Mouse (Mus musculus): ENCODE data around the gene Slc2a1. TPM values are rescaled to one million over a fixed set of nuclear protein-coding genes. Genes with fewer than 3 reads are reported as not detected.

The Slc2a1 gene
- total RNA-seq (2014; fragmentation: Nextera tagmentation) (9.0 and 10.2 TPM in 2 replicates), total RNA-seq (2017) (6.5 and 12.4 TPM in 2 replicates)

DNA sequence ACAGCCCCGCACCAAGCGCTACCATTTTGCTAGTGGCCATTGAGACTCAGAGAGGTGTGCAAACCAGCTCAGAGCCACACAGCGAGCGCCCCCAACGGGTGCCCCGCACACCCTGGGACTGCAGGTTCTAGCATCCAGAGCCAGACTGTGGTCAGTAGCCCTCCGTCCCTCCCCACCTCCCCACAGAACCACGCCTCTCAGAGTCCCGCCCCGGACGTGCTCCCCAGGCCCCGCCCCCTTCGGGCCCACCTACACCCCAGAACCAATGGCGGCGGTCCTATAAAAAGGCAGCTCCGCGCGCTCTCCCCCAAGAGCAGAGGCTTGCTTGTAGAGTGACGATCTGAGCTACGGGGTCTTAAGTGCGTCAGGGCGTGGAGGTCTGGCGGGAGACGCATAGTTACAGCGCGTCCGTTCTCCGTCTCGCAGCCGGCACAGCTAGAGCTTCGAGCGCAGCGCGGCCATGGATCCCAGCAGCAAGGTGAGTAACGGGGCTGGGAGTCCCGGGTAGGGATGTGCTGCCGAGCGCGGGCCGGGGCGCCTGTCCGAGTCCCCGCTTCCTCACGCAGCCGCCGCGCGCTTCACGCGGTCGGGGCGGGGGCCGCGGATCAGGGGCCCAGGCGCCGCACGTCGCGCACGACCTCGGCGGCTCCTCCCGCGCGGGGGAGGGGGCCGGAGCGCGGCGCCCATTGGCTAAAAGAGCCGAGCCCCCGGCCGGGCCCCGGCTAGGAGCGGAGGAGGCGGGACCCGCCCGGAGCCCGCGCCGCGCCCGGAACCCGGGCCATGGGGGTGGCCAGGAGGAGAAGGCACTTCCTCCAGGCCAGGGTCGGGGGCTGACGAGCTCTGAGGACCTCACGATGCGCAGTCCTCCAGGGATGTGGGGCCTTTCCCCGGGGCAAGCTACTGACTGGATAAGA is at the start of gene Slc2a1:
TSS of gene Slc2a1 (plus strand) at position 217 of the 914 bp plus-strand sequence.
- ATAC-seq (replicated peaks; ENCODE audit: poor library complexity, severe bottlenecking), result peak; percentile 80

DNA sequence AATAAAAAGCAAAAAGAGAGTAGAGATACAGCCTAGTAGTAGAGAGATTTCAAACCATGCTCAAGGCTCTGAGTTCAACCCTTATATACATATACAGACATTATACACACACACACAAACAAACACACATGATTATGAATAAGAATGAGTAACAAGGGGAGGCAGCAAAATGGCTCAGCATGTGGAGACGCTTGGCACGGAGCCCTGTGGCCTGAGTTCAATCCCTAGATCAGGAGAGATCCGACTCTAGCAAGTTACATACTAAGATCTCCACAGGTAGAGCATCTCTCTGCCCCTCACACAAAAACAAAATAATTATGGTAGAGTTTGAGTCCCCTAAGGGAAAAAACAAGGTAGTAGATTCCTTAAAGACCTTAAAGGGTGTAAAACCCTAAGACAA is 41.7 kb upstream of the Slc2a1 start:
- ATAC-seq (replicated peaks; ENCODE audit: poor library complexity, severe bottlenecking), result no peak

DNA sequence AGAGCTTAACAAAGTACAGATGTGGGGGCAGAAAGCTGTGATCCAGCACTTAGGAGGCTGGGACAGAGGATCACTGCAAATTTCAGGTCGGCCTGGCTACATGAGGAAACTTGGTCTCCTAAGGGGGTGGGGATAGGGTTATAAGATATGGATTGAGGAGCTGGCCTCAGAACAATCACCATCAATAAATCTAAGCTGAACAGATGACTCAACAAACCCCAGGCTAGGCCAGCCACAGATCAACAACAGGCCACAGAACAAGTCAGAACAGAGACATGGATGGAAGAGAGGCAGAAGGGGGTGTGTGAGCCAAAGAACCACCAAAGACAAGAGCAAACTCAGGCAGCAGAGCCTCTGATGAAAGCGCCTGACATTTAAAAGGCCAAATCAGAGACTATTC is 41.3 kb upstream of the Slc2a1 start:
- no peak for ATAC-seq (replicated peaks; ENCODE audit: poor library complexity, severe bottlenecking)

GRCm38 (mm10) chr4:119068918-119069317 is 39.6 kb upstream of the Slc2a1 start:
- ATAC-seq (replicated peaks; ENCODE audit: poor library complexity, severe bottlenecking), result peak; percentile 97

DNA sequence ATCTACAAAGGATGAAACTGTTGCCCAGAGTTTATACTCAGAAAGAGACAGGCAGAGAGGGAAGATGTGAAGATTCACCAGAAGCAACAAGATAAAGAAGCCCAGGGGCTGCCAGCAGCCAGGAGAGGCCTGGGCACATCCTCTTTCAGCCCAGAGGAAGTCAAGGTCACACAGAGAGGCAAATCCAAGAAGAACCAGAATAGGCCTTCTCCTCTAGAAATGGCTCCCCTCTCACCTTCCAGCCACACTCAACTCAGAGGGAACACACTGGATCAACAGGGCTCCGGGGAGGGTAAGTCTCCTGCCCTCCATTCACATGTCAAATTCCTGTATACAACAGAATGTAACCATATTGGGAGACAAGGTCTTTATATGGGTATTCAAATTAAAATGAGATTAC is 38.3 kb upstream of the Slc2a1 start:
- no peak for ATAC-seq (replicated peaks; ENCODE audit: poor library complexity, severe bottlenecking)

- no peak for ATAC-seq (replicated peaks; ENCODE audit: poor library complexity, severe bottlenecking)
These were observed 37.4 kb upstream of the Slc2a1 start for GRCm38 (mm10) chr4:119070959-119071647.

DNA sequence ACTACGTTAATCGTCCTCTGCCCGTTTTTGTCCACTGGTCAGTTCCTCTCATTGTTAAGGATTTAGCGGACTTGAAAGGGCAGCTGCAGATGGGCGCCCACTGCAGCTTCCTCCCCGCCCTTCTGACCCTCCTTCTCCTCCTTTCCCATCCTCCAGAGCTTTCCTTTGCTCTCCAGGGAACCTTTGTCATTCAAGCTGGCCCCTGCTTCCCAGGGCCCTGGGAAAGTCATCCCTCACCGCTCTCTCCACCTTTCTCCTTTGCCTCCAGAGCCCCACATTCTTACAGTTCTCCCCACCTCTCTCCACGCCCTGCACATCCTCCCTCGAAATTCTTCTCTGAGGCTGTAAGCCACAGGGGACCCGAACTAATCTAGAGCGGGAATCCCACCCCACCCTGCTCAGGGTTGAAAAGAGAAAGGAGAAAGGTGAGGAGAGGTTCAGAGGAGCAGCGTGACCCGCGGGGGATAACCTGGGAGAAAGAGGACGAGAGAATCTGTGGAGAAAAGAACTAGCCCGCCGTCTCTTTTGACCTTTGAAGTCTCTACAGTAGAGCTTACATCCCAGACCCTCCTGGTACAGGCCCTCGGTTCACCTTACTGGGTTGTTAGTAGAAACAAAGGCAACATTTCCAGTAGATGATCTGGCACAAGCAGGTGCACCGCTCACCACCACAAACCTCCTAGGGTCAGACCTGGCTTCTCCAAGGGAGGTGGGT is 36.7 kb upstream of the Slc2a1 start:
- ATAC-seq (replicated peaks; ENCODE audit: poor library complexity, severe bottlenecking), result no peak

- no peak for ATAC-seq (replicated peaks; ENCODE audit: poor library complexity, severe bottlenecking)
These were observed 36.1 kb upstream of the Slc2a1 start for GRCm38 (mm10) chr4:119072363-119072940.

GRCm38 (mm10) chr4:119072941-119073451 is 35.5 kb upstream of the Slc2a1 start:
- no peak for ATAC-seq (replicated peaks; ENCODE audit: poor library complexity, severe bottlenecking)

DNA sequence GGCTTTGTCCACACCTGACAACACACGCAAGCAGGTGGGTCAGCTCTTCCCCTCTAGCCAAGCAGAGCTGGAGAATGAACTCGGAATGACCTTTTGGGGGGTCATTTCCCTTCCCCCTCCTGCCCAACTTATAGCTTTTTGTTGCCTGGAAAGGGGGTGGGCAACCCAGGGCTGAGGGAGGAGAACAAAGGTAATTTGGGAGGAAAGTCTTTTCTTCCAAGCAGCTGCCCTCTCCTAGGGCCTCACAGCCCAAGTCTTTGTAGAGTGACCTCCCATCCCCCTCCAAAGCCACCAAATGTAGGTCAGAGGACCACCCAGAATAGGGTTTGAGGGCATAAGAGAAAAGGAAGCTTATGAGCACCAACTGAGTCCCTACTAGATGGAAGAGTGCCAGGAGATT is 34.9 kb upstream of the Slc2a1 start:
- ATAC-seq (replicated peaks; ENCODE audit: poor library complexity, severe bottlenecking), result no peak

DNA sequence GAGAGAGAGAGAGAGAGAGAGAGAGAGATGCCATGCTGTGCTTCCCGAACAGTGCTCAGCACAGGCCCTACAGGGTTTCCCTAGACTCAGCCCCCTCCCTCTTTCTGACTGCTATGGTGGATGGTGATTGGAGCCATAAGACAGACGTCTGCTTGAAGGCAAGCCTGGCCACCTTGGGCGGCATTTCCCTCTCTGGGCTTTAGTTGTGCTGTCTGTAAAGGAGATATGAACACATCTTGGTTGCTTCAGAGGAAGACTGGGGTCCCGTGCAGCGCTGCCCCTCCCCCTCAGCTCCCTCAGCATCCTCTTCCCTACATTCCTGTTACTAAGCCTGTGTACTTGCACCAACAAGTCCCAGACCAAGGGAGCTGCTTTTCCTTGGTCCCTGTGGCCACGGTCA is 33.9 kb upstream of the Slc2a1 start:
- ATAC-seq (replicated peaks; ENCODE audit: poor library complexity, severe bottlenecking), result no peak

- ATAC-seq (replicated peaks; ENCODE audit: poor library complexity, severe bottlenecking), result no peak
These were observed 33.2 kb upstream of the Slc2a1 start for GRCm38 (mm10) chr4:119075273-119075672.

DNA sequence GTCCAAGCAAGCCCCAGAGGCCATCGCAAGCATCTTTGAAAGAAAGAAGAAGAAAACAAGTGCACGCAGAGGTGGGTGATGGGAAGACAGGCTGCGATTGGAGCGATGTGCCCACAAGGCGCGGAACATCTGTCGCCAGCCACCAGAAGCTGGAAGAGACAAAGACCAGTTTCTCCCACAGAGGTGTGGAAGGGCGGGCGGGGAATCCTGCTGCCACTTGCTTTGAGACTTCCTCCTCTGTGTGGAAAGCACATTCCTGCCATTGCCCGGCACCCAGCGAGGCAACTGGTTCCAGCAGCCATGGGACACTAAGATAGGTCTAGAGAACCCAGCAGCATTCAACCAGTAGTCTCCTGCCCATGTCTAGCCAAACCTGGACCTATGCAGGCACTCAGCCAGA is 32.2 kb upstream of the Slc2a1 start:
- ATAC-seq (replicated peaks; ENCODE audit: poor library complexity, severe bottlenecking), result no peak

GRCm38 (mm10) chr4:119077084-119077682 is 31.3 kb upstream of the Slc2a1 start:
- peak; percentile 42 for ATAC-seq (replicated peaks; ENCODE audit: poor library complexity, severe bottlenecking)

DNA sequence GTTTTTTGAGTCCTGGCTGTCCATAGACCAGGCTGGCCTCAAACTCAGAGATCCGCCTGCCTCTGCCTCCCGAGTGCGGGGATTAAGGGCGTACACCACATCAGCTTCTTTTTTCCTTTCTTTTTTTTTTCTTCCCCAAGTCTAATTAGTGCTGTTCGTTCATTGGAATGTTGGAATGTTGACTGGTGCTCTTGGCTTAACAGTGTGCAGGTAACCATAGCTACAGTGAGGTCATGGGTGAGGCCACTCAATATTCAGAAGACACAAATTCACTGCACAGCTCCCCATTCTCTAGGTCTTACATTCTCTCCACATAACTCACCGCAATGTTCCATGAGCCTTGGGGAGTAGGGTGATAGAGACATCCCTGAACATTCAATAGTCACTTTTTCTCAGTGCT is 28.6 kb upstream of the Slc2a1 start:
- ATAC-seq (replicated peaks; ENCODE audit: poor library complexity, severe bottlenecking), result no peak

GRCm38 (mm10) chr4:119082740-119083231 is 25.7 kb upstream of the Slc2a1 start:
- peak; percentile 98 for ATAC-seq (replicated peaks; ENCODE audit: poor library complexity, severe bottlenecking)

GRCm38 (mm10) chr4:119088424-119088823 is 20.1 kb upstream of the Slc2a1 start:
- no peak for ATAC-seq (replicated peaks; ENCODE audit: poor library complexity, severe bottlenecking)

DNA sequence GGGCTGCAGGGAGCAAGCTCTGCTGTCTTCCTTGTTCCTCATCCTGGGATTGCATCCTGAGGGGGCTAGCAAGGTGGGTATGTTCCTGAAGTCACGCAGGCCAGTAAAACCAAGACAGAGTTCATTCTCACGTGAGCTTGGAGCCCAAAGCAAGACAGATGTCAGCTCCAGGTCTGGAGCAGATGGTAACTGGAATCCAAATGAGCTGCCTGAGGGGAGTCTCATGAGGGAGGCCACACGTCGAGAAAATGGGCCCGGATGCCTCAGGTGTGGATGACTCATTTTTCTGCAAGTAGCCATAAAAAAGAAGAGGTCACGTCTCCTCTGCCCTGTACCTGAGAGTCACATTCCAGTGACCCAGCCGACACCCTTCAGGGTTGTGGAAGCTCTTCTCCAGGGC is 14.6 kb upstream of the Slc2a1 start:
- ATAC-seq (replicated peaks; ENCODE audit: poor library complexity, severe bottlenecking), result no peak

DNA sequence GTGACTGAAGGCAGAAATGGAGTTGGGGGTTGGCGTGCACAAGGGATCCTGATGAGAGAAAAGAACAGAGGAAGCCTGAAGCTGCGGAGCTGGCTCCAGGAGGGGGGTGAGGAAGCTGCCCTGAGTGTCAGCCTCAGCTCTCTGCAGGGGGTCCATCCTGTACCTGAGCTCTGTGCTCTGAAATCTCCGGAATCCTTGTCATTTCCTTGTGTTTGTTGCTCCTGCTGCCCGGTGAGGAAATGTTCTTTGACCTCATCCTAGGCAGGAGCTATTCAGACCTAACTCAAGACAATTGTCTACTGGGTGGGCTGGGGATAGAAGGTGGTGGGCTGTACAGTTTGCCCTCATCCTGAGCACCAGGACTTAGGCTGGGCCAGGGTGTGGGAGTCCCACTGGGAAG is 13.5 kb upstream of the Slc2a1 start:
- ATAC-seq (replicated peaks; ENCODE audit: poor library complexity, severe bottlenecking), result no peak

- no peak for ATAC-seq (replicated peaks; ENCODE audit: poor library complexity, severe bottlenecking)
These were observed 12.1 kb upstream of the Slc2a1 start for GRCm38 (mm10) chr4:119096401-119096800.
